Mouse (Mus musculus) ES-Bruce4 (cell line): Measurements from ENCODE around the gene Ehf.

Experiments
- CTCF ChIP-seq: IDR thresholded peaks from one replicate; pipeline ENCODE4 v1.8.1; 2011; ENCODE audit warnings: low read depth, low read length
- POLR2A ChIP-seq: IDR thresholded peaks from one replicate; pipeline ENCODE4 v1.8.1; 2011; ENCODE audit warnings: low read length; ENCODE audit not compliant: insufficient read depth

DNA sequence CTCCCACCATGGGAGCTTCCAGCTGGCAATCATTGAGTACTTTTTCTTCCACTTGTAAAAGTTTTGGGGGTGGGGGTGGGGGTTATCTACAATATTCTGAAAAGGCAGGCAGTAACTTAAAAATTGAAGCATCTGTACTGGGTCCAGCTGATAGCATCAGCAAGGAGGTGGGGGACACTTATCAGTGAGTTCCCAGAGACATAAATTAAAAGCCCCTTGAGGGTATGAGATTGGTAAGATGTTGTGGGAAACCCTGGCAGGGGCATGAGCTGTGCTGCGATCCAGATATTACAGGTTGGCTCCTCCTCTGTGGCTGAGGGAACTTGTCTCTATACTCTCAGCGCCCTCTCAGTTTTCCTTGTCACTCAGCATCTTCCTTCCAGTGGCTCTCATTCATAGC lies 21.2 kb upstream of the Ehf start:
- TF ChIP-seq CTCF (no peak), POLR2A (no peak)
